Mouse (Mus musculus) adrenal gland, postnatal 36 days (tissue): ENCODE results near the gene Cdhr3. TPM values are rescaled to one million over a fixed set of nuclear protein-coding genes. Genes with fewer than 3 reads are reported as not detected.

ENCODE experiments used
- DNase-seq, 2 experiments: peaks; one replicate each; pipeline ENCODE4 v3.0.0; 2021; ENCODE audit warnings: mixed read lengths in 1 of 2
- total RNA-seq, 2 experiments: library from RNA; stranded (reverse); gene quantifications; 2 replicates each; pipeline ENCODE4 v1.2.3; 2021

Cdhr3 gene
- total RNA-seq, 2 experiments from 2014 or later: 0.10 TPM; not detected in 1

DNA sequence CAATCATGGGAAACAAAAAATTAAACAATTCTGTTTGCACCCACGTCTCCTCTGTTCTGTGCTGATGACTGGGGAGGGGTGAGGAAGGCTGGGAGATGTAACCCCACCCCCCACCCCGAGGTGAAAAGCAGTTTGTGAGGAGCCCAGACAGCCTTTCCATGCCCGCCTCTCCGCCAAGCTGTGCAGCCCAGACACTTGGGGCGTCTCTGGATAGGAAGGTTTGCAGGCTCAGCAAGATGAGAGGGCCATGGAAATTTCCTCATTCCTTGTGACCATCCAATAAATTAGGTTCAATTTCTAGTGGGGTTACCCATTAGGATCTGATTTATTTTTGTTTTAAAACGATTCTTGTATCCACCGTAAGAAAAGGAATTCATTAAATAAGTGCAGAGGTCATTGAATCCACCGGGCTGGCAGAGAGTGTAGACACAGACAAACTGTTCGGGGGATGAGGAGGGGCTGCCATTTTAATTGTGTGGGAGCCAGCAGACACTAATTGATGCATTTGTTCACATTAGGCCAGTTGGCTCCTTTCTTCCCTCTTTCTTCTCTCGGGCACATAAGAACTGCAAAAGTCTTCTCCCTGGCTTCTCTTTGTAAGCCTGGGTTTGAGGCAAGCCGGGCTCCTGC, 57.5 kb downstream of the Cdhr3 start:
- DNase-seq: no peak

DNA sequence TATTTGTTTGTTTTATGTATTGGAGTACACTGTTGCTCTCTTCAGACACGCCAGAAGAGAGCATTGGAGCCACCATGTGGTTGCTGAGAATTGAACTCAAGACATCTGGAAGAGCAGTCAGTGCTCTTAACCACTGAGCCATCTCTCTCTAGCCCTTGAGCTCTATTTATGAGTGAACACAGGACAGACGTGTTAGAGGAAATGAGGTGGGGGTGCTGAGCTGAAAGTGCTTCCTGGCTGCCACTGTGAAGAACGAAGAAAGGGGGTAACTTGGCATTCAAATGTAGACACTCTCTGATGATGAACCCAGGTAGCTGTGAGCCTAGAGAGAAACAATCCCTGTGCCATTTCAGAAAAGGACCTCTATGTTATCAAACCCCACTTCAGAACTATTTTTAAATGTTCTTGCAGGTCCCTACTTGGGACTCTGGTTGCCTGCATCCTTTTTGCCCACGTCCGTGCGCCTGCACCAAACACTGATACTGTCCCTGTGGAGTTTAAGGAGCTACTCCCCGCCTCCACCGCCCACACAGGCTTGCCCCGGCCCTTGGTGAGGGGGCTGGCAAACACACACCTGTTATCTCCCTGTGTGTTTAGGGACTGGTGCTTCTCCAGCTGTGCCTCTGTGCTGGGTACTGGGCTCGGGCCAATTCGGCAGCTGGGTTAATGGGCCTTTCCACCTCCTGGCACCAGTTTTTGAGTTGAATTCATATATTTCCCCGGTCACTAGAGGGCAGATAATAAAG, 58.2 kb downstream of the Cdhr3 start:
- no peak for DNase-seq

DNA sequence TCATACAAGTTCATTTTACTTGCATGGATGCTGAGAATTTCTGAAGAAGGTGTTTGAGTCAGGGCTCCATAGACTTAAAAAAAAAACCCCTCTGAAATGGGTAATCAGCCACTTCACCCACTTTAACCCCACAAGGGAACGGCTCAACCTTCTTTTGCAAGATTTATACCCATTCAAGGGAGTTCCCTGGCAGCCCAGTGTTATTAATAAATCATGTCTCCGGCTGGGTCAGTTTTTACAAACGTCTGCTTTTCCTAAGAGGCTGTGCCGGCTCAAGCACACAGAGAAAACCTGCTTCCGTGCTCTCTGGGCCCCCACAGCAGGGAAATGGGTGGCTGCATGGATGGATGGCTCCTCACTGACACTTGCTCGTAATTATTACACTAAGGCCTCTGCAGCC, 59.5 kb downstream of the Cdhr3 start:
- peak; percentile 49 to 62 for DNase-seq

DNA sequence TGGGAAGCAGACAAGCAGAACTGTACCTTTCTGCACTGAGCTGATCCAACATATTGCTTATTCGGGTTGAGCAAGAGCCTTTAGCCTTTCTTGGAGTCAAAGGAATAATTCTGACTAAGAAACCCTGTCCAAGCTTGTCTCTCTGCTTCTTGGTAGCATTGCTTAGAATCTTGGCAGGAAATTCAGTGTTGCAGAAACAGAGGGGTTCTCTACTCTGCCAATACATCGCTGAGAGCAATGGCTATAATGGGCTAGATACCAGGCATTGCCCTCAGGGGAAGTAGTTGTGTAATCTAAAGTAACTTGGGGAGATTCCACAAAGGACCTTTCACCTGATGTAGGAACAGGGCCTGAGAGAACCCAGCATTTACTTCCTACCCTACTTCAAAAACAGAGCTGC, 62.1 kb downstream of the Cdhr3 start:
- no peak for DNase-seq

DNA sequence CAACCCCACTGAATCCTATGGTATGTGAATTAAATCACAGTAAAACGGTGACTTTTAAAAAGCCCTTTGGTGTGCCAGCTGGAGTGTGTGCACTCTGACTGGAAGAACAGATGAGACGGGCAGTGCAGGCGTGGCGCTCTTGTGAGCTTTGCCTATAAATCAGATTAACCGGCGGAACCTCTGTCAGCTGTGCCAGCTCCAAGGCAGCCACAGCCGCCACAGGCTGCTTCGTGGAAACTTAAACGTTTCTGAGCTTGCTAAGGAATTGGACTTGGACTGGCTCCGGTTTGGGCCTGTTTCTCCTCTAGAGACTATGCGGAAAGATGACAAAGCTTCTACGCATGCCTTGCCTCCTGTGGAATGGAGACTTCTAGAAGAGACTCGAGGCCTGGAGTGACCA, 62.6 kb downstream of the Cdhr3 start:
- peak; percentile 56 to 71 for DNase-seq

DNA sequence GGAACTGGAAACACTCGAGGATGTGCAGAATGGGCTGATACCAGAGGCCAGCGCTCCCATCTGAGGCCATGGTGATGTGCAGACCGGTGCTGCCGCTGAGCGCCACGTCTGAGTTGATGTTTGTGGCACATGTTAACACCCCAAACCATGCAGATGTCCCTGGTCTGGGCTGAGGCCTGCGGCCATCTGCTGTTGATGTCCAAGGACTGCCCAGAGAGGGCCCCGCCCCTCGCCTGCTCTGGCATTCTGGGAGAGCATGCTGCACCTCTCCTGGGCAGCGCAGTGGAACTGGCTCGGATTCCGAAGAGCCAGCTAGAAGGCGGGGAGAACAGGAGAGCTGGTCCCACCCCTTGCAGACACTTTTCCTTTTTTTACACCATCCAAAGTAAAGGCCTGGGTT, 64.0 kb downstream of the Cdhr3 start:
- DNase-seq: no peak

DNA sequence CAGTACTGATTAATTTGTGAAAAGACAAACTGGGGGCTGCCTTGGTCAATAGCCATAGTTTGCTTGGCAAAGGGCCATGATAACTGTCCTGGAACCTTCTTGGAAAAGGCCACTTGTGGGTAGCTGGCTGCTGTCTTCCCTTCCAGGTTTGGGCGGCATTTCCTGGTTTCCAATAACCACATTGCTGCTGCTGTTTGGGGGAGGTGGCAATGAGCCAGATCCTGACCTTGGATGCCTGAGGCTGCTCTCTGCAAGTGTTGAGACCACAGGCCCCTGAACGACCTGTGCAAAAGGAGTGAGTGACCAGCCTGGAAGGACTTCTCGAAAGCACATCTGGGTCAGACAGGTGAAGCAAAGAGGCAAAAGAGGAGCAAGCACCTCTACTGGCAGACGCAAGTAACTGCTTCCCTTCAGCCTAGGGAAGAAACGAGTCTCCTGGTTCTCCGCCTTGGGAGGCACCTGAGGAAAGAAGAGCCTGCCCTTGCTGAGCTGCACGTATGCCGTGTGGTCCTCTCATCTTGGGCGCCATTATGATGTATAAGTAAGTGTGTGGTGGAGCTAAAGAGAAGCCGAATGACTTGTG, 64.5 kb downstream of the Cdhr3 start:
- no peak for DNase-seq

DNA sequence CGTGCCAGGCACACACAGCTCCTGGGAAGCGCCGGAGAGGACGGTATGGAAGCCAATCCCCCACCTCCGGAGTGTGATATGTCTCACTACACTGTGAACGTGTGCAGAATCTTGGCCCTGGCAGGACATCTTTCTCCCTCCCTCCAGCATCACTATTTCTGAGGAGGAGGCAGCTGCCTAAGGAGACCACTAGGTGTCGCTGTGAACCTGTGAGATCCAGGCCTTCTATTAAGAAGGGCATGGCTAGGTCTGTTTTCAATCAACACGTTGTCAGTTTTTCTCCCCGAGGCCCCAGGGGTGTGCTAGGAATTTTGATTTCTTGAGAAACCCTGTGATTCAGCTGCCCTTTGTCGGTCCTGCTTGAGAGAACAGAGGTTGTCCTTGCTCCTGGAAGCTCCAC, 65.6 kb downstream of the Cdhr3 start:
- DNase-seq: peak; percentile 74 to 84

DNA sequence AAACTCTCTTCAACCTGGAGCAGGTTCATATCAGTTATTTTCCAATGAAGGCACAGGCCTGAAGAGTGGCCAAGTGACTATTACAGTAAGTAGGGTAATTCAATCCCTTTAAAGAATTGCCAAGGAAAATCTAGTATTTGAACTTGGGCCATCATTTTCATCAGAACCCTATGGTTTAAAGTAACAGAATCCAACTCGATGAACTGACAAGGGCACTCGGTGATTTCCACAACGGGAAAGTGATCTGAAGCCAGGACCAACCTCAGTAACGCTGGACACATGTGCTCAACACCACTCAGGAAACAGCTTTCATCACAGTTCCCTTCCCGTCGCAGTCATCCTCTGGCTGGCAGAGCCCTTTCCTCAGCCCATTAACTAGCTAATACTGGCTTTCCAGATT, 68.2 kb downstream of the Cdhr3 start:
- no peak for DNase-seq

DNA sequence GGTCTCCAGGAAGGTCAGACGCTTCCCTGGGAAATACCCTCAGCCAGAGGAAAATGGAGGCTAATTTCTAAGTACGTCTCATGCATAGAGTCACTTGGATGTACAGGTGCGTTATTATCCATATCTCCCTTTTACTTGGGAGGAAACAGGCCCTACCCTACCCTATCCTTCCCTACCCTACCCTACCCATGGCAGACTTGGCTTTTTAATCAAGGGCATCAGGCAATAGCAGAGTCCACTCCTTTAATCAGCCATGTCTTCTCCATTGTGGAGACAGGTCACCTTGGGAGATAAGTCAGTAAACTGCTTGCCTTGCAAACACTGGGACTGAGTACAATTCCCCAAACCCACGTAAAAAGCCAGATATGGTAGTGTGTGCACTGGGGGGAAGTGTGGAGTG, 70.9 kb downstream of the Cdhr3 start:
- DNase-seq: no peak

DNA sequence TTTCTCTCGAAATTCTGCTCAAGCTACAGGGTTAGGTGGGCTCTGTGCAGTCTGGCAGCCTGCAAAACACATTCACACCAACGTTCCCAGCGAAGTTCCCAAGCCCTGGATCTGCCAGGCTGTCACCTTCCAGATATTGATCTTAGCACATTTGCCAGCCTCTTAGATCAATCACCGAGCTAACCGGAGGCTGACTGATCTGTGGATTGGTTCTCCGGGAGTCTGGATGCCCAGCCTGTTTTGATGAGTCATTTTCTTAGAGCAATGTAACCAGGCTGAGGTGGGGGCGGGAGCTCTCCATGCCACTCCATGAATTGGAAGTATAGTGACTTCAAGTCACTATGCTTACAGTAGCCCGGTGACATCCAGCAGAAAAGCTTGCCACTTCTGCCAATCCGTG, 71.5 kb downstream of the Cdhr3 start:
- DNase-seq: no peak

DNA sequence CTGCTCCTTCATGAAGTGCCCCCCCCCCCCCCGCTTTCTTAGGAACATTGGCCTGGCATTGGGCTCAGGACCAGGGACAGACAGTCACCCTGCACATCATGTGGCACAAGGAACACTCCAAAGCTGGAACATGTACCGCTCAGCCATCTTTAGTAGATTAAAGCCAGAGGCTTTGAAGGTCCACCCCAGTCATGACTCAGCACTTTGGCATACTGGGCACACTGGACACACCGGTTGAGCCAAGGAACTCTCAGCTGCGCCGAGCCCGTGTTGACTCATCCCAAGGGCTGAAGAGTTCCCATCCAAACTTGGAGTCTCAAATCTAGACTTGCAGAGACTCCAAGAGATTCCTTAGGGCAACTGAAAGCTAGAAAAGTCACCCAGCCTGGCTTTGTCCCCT, 72.7 kb downstream of the Cdhr3 start:
- DNase-seq: peak; percentile 76 to 81

DNA sequence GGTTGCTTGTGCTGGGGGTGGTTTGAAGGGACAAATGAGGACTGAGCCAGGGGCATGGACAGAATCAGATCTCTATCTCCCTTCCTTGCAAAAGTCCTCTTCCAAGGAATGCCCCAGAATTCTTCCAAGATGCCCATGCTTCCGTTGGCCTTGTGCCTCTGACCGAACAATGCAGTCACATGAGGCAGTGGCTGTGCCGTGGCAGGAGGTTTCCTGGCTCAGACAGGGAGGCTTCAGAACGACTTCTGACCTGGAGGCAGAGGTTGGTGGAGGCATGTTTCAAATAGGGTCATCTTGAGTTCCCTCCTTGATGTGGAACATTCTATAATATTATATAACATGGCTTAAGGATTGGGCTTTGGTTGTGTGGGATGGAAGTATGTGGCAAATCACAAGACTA, 74.1 kb downstream of the Cdhr3 start:
- DNase-seq: no peak

DNA sequence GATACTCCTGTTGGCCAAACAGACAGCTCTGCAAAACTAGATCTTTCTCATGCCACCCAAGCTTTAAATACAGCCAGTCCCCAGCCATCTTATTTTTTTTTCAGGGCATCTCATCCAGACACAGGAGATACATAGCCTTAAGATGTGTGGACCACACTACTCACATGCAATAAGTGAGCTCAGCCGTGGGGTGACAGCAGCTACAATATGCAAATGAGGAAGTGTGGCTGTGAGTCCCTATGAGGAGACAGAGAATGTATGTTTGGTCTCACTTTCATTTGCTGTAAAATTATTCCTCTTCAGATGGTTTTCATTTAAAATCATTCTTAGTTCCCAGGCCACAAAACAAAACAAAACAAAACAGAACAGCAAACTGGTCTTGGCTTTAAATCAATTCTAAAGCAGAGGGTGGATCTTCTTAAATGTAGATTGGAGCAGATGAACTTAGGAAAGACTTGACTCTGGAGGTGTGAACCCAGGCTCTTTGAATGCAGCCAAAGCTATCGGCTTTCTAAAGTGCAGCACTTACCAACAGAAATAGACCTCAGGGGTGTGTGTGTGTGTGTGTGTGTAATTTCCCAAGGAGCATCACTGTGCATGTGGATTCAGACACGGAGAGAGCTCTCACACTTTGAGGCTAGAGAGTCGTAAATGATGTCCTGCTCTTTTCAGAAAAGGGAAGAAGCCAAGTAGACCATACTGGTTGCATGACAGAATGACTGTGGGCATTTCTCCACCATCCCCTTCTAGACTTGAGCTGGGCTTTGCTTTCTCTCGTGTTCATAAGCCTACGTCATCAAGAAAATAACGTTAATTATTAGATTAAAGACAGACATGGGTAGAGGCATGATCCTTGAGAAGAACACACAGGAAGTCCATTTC, 75.6 kb downstream of the Cdhr3 start:
- DNase-seq: no peak

DNA sequence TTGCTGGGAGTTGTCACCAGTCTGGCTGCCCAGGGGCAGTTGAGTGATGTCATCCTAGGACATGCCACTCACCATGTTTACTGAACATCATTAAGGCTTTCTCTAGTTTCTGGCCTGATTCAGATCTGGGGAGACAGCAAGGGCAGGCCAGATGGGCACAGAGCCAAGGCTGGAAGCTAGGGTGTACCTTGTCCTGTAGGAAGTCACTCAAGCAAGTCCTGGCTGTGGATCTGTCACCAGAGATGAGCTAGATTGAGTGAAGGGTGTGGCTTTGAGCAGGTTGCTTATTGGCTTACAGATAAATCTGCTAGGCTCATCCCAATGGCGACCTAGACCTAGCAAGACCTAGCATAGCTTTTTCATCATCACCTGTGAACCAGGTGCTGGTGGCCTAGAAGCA, 77.6 kb downstream of the Cdhr3 start:
- DNase-seq: no peak

DNA sequence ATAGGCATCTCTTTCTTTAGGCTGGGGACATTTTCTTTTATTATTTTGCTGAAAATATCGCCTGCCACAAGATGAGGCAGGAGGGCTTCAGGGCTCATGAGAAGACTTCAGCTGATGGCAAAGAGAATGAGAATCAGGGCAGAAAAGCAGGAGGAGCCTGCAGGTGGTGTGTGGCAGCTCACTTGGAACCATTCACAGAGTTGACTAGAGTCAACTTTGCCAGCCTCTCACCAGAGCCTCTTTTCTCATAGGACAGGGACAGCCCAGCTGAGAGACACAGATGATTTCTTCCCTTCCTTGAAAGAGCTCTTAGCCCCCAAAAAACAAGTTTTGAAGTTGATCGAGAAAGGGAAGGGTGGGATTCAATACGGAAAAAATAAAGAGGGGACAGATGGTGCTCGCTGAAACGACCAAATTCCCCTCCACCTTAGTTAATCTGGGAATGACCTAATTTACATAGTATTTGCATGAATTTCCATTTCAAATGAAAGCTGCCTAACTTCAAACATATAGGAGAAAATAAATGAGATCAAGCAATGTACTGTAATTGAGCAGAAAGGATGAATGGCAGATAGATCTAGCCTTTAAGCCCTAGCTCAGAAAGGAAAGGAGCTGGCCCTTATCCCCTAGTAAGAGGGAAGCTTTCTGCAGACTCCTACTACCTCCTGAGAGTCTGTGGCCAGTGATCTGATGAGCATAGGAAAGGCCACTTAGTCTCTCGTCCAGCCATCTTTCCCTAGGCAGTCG, 78.5 kb downstream of the Cdhr3 start:
- no peak for DNase-seq

DNA sequence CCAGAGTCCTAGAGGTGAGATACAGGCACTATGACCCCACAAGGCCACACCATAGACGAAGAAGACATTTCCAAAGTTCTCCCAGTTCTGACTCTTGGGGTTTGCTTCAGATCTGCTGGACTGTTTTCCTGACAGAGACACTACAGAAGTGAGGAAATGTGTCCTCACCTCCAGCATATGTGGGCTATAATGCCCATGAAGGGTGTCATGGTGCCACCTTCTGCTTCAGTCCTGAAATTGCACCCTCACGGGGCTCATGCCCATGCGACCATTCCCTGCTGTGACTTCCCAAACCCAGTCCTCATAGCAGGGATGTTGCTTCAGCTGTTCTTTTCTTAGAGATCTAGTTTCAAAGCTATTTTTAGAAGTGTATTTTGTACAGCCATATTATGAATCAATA, 82.6 kb downstream of the Cdhr3 start:
- peak; percentile 45 to 59 for DNase-seq

DNA sequence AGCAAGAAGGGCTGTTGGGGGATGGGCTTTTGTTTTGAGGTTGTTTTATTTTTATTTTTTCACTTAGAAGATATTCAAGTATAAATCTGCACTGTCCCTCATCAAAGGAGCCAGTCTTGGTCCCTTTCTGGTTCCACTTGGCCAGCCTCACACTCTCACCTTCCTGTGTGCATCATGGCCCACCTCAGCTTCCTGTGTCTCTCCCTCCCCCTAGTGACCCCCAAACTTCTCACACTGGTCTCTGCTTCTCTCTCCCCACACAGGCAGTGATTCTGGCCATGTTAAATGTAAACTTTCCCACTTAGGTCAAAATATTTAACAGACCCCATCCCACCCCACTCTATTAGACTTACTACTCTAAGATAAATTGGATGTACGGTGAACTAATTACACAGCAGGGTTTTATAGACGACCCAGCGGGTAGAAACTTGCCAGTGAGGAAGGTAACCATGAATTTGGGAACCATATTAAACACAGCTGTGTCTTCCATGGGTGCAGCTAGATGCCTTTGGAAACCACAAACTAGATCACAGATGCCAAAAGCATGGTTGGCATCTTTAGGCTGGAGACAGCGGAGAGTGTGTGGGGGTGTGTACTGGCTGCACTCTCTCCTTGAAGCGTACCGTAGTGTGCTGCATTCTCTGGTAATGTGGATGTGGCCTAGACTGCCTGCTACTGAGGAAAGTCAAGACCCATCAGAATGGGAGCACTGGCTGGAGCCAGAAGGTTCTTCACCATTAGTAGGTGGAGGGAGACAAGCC, 83.3 kb downstream of the Cdhr3 start:
- DNase-seq: no peak

DNA sequence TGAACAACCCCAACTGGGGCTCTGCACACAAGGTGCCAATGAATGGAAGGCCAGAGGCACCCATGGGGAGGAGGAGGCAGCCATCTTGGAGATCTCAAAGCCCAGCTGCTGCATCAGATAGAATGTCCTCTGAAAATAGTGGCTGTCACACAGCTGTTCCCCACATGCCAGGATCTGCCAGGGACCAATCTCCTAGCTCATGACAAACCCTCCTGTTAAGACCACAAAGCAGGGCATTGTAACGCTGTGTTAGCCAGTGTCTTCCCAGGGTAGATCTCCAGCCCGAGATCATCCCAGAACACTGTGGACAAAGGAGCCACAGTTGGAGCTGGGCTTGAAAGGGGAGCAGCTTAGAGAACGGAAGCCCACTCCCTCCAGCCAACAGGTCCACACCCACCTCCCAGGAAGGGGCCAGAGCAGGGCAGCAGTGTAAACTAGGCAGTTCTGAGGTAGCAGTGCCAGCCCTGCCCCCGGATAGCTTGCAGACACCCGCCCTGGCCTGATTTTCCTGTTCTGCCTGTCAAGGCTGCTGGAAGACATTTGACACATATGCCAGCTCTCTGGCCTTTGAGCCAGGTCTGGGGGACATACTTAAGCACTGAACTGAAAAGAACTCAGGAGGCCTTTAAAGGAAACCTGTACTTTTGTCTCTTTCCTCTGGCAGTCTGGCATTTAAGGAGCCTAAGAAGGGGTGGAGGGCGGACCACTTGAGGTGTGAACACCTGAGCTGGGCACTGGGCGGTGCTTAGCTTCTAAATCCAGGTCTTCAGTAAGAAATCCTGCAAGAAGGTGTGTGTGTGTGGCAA, 84.2 kb downstream of the Cdhr3 start:
- no peak for DNase-seq

DNA sequence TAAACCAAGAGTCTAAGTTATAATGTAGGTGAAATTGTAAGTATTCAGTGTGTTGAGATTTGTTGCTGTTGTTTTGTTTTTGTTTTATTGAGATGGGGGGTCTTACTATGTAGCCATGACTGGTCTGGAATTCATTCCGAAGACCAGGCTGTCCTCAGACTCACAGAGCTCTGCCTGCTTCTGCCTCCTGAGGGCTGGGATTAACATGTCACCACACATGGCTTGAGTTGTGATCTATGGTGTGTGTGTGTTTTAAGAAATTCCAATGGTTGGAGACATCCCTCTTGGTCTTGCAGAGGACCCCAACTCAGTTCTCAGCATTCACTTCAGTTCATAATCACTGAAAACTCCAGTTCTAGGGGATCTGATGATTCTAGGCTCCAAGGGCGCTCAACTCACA, 85.5 kb downstream of the Cdhr3 start:
- no peak for DNase-seq
